Mouse (Mus musculus) myocyte (in vitro differentiated cells): ENCODE data around the gene Tmem87b. TPM values are rescaled to one million over a fixed set of nuclear protein-coding genes. Genes with fewer than 3 reads are reported as not detected.

Source experiments
- H3K27me3 ChIP-seq: one replicate; pipeline ENCODE4 v1.6.1; 2011; ENCODE audit not compliant: control insufficient read depth, insufficient read depth, insufficient read length
- H3K36me3 ChIP-seq: one replicate; pipeline ENCODE4 v1.6.1; 2011; ENCODE audit not compliant: control insufficient read depth, insufficient read depth
- H3K4me2 ChIP-seq: one replicate; pipeline ENCODE4 v1.6.1; 2011; ENCODE audit warnings: low read depth, control low read depth
- H3K4me3 ChIP-seq: one replicate; pipeline ENCODE4 v1.5.1; 2011; ENCODE audit warnings: mild to moderate bottlenecking, control low read depth, moderate library complexity
- H3K79me2 ChIP-seq: one replicate; pipeline ENCODE4 v1.6.1; 2011; ENCODE audit not compliant: control insufficient read depth, insufficient read depth
- H3ac ChIP-seq: one replicate; pipeline ENCODE4 v1.6.1; 2011; ENCODE audit not compliant: control insufficient read depth, insufficient read length
- CEBPB ChIP-seq: IDR thresholded peaks from 2 replicates; pipeline ENCODE4 v1.6.1; 2011; ENCODE audit warnings: mild to moderate bottlenecking, moderate library complexity; ENCODE audit not compliant: poor library complexity, insufficient read depth, severe bottlenecking
- E2F4 ChIP-seq: IDR thresholded peaks from one replicate; pipeline ENCODE4 v1.6.1; 2011; ENCODE audit warnings: mild to moderate bottlenecking, control low read depth, moderate library complexity; ENCODE audit not compliant: insufficient read depth
- MAX ChIP-seq: IDR thresholded peaks from one replicate; pipeline ENCODE4 v1.6.1; 2011; ENCODE audit warnings: low read depth, mild to moderate bottlenecking, control low read depth
- MYOD1 ChIP-seq, 3 experiments: IDR thresholded peaks; one replicate each; pipeline ENCODE4 v1.6.1; 2011; ENCODE audit warnings: control low read depth in 2 of 3, low read depth in 2 of 3, mild to moderate bottlenecking in 2 of 3, moderate library complexity in 1 of 3; ENCODE audit not compliant: insufficient read length in 2 of 3, control insufficient read depth in 1 of 3
- MYOG ChIP-seq, 3 experiments: IDR thresholded peaks; one replicate each; pipeline ENCODE4 v1.6.1; 2011; ENCODE audit warnings: control low read depth in 2 of 3, low read depth in 2 of 3, mild to moderate bottlenecking in 2 of 3; ENCODE audit not compliant: insufficient read length in 2 of 3, control insufficient read depth in 1 of 3, insufficient read depth in 1 of 3
- POLR2A ChIP-seq: IDR thresholded peaks from one replicate; pipeline ENCODE4 v1.6.1; 2011; ENCODE audit warnings: low read depth, mild to moderate bottlenecking, control low read depth, moderate library complexity; ENCODE audit not compliant: insufficient read length
- POLR2AphosphoS2 ChIP-seq: IDR thresholded peaks from one replicate; pipeline ENCODE4 v1.6.1; 2011; ENCODE audit warnings: low read depth, control low read depth; ENCODE audit not compliant: insufficient read length
- REST ChIP-seq: IDR thresholded peaks from one replicate; pipeline ENCODE4 v1.6.1; 2011; ENCODE audit warnings: mild to moderate bottlenecking, control low read depth, moderate library complexity; ENCODE audit not compliant: insufficient read depth, insufficient read length
- SRF ChIP-seq: IDR thresholded peaks from one replicate; pipeline ENCODE4 v1.6.1; 2011; ENCODE audit warnings: low read depth; ENCODE audit not compliant: control insufficient read depth, insufficient read length
- TCF12 ChIP-seq: IDR thresholded peaks from one replicate; pipeline ENCODE4 v1.6.1; 2011; ENCODE audit warnings: mild to moderate bottlenecking, control low read depth; ENCODE audit not compliant: poor library complexity, insufficient read depth, severe bottlenecking
- TCF3 ChIP-seq: IDR thresholded peaks from one replicate; pipeline ENCODE4 v1.6.1; 2011; ENCODE audit warnings: low read depth, control low read depth; ENCODE audit not compliant: insufficient read length
- USF1 ChIP-seq: IDR thresholded peaks from one replicate; pipeline ENCODE4 v1.6.1; 2011; ENCODE audit warnings: low read depth, mild to moderate bottlenecking, control low read depth, moderate library complexity
- polyA plus RNA-seq: library from polyadenylated mRNA; unstranded; fragments of >200 nt; fragmentation: generic; extraction: Trizol; gene quantifications from one replicate; pipeline ENCODE4 v1.2.1, GENCODE M21; 2012; ENCODE audit warnings: missing spikeins

Gene Tmem87b
- polyA plus RNA-seq, 1 experiment, result 5.4 TPM

GRCm38 (mm10) chr2:128856673-128857072, 38.8 kb downstream of the Tmem87b start:
- no peak overlapping the region for H3K4me3 ChIP-seq
- H3K27me3 ChIP-seq, result no peaks in the 10 kb centered on the region
- TF ChIP-seq TCF3 (no peak), MYOD1 (IDR thresholded peaks at IDR 0.05; ENCODE audit: control insufficient read depth in 1 of 3, insufficient read length in 2 of 3, low read depth in 2 of 3) (no peak), TCF12 (no peak), POLR2A (no peak), MYOG (IDR thresholded peaks at IDR 0.05; ENCODE audit: control insufficient read depth in 1 of 3, insufficient read depth in 1 of 3, insufficient read length in 2 of 3, low read depth in 2 of 3) (no peak), SRF (no peak)
- no peak overlapping the region for H3K4me2 ChIP-seq
- H3K79me2 ChIP-seq, result no peaks in the 10 kb centered on the region
- H3ac ChIP-seq, result no peak overlapping the region
- H3K36me3 ChIP-seq, result no peaks in the 10 kb centered on the region

- Histone ChIP-seq H3ac (no peak overlapping the region), H3K4me3 (no peak overlapping the region), H3K27me3 (peaks cover 4% of the 10 kb centered on the region), H3K4me2 (no peak overlapping the region), H3K79me2 (no peaks in the 10 kb centered on the region), H3K36me3 (no peaks in the 10 kb centered on the region)
- TF ChIP-seq E2F4, result no peak
- no peak for TF ChIP-seq CEBPB
- TF ChIP-seq TCF12, result no peak
- TF ChIP-seq REST, result no peak
- TF ChIP-seq POLR2AphosphoS2, result no peak
- no peak for TF ChIP-seq POLR2A
- no peak for TF ChIP-seq TCF3
- no peak for TF ChIP-seq MYOG (IDR thresholded peaks at IDR 0.05; ENCODE audit: control insufficient read depth in 1 of 3, insufficient read depth in 1 of 3, insufficient read length in 2 of 3, low read depth in 2 of 3)
- TF ChIP-seq USF1, result no peak
- no peak for TF ChIP-seq MAX
Observed at GRCm38 (mm10) chr2:128858962-128859361, 41.0 kb downstream of the Tmem87b start.

- no peaks in the 10 kb centered on the region for H3K36me3 ChIP-seq
- H3K4me3 ChIP-seq, result no peak overlapping the region
- no peak overlapping the region for H3K4me2 ChIP-seq
- TF ChIP-seq CEBPB, result no peak
- no peak for TF ChIP-seq MYOD1 (IDR thresholded peaks at IDR 0.05; ENCODE audit: control insufficient read depth in 1 of 3, insufficient read length in 2 of 3, low read depth in 2 of 3)
- no peak for TF ChIP-seq REST
- TF ChIP-seq SRF, result no peak
- no peak for TF ChIP-seq MAX
- H3K79me2 ChIP-seq, result no peaks in the 10 kb centered on the region
- H3ac ChIP-seq, result no peak overlapping the region
- peaks cover 9% of the 10 kb centered on the region for H3K27me3 ChIP-seq
Observed at GRCm38 (mm10) chr2:128859861-128860260, 41.9 kb downstream of the Tmem87b start.

- H3K4me2 ChIP-seq, result peak within 1 kb of the TSS; percentile 81
- TF ChIP-seq TCF3, result no peak
- TF ChIP-seq MAX, result no peak
- TF ChIP-seq TCF12, result no peak
- no peak for TF ChIP-seq MYOD1 (IDR thresholded peaks at IDR 0.05; ENCODE audit: control insufficient read depth in 1 of 3, insufficient read length in 2 of 3, low read depth in 2 of 3)
- no peak for TF ChIP-seq USF1
- TF ChIP-seq POLR2A, result no peak
- no peak for TF ChIP-seq MYOG (IDR thresholded peaks at IDR 0.05; ENCODE audit: control insufficient read depth in 1 of 3, insufficient read depth in 1 of 3, insufficient read length in 2 of 3, low read depth in 2 of 3)
- no peak for TF ChIP-seq REST
- TF ChIP-seq SRF, result no peak
- TF ChIP-seq E2F4, result no peak
- TF ChIP-seq CEBPB, result no peak
- TF ChIP-seq POLR2AphosphoS2, result no peak
- no peaks in the 10 kb centered on the region for H3K36me3 ChIP-seq
- no peak within 1 kb of the TSS for H3K4me3 ChIP-seq
- no peaks in the 10 kb centered on the region for H3K79me2 ChIP-seq
- H3ac ChIP-seq, result no peak within 1 kb of the TSS
- H3K27me3 ChIP-seq, result peaks cover 16% of the 10 kb centered on the region
Observed at GRCm38 (mm10) chr2:128862636-128863035, 44.7 kb downstream of the Tmem87b start, which contains the start of gene Fbln7. TSS of gene Fbln7 (plus strand) at chr2:128862981.

- no peak for TF ChIP-seq TCF12
- peak in 1 of 3 experiments; percentile 11 for TF ChIP-seq MYOG (IDR thresholded peaks at IDR 0.05; ENCODE audit: control insufficient read depth in 1 of 3, insufficient read depth in 1 of 3, insufficient read length in 2 of 3, low read depth in 2 of 3)
- no peak for TF ChIP-seq REST
- no peak for TF ChIP-seq USF1
- no peaks in the 10 kb centered on the region for H3K36me3 ChIP-seq
- H3K4me2 ChIP-seq, result peak overlapping the region; percentile 81
- no peak overlapping the region for H3ac ChIP-seq
- peaks cover 16% of the 10 kb centered on the region for H3K27me3 ChIP-seq
- H3K79me2 ChIP-seq, result no peaks in the 10 kb centered on the region
- H3K4me3 ChIP-seq, result no peak overlapping the region
Observed at GRCm38 (mm10) chr2:128863777-128864331, 45.9 kb downstream of the Tmem87b start.
